Mouse (Mus musculus) forebrain, embryonic 14.5 days (tissue): ENCODE measurements around the gene Atpaf2. TPM values are rescaled to one million over a fixed set of nuclear protein-coding genes. Genes with fewer than 3 reads are reported as not detected.

ENCODE experiments used
- ATAC-seq: fragments of 200-750 bp; cut with Nextera tagmentation; 2 replicates; pipeline ENCODE4 v1.8.0; 2017; ENCODE audit warnings: mild to moderate bottlenecking, moderate library complexity
- DNase-seq: peaks from one replicate; pipeline ENCODE4 v3.0.0-alpha.2; 2015; ENCODE audit warnings: low spot score
- H3K27ac ChIP-seq: fragments of 300-500 bp; sonication (generic); 2 replicates; pipeline ENCODE4 v1.5.1; 2014; ENCODE audit warnings: low read depth, mild to moderate bottlenecking, control low read depth, low read length, moderate library complexity
- H3K27me3 ChIP-seq: fragments of 300-500 bp; sonication (generic); replicated peaks from 2 replicates; pipeline ENCODE4 v1.6.1; 2014; ENCODE audit warnings: low read length, control low read depth, mixed read lengths; ENCODE audit not compliant: control insufficient read depth, insufficient read depth
- H3K36me3 ChIP-seq: fragments of 300-500 bp; sonication (generic); 2 replicates; pipeline ENCODE4 v1.6.1; 2014; ENCODE audit warnings: low read length, control low read depth; ENCODE audit not compliant: control insufficient read depth, insufficient read depth
- H3K4me1 ChIP-seq: fragments of 300-500 bp; sonication (generic); 2 replicates; pipeline ENCODE4 v1.6.1; 2014; ENCODE audit warnings: antibody characterized with exemption, low read length, control low read depth; ENCODE audit not compliant: control insufficient read depth, insufficient read depth
- H3K4me2 ChIP-seq: fragments of 300-500 bp; sonication (generic); 2 replicates; pipeline ENCODE4 v1.6.1; 2014; ENCODE audit warnings: mild to moderate bottlenecking, control low read depth, low read length
- H3K4me3 ChIP-seq: fragments of 300-500 bp; sonication (generic); 2 replicates; pipeline ENCODE4 v1.5.1; 2014; ENCODE audit warnings: low read depth, low read length, control low read depth
- H3K9ac ChIP-seq: fragments of 300-500 bp; sonication (generic); 2 replicates; pipeline ENCODE4 v1.6.1; 2014; ENCODE audit warnings: mild to moderate bottlenecking, low read length, control low read depth, moderate library complexity
- H3K9me3 ChIP-seq: fragments of 300-500 bp; sonication (generic); replicated peaks from 2 replicates; pipeline ENCODE4 v1.6.1; 2016; ENCODE audit warnings: low read length, control low read depth, mixed read lengths; ENCODE audit not compliant: control insufficient read depth
- WGBS: fragments of 180-500 bp; shearing (Covaris S2); extraction: QIAGEN DNeasy Blood & Tissue Kit; methylation state at CpG from one replicate; pipeline ENCODE4 v1.1.7; 2014; 5-methylcytosine and 5-hydroxymethylcytosine counted together
- polyA plus RNA-seq: library from polyadenylated mRNA; unstranded; fragments of >200 nt; fragmentation: Nextera tagmentation; extraction: Ambion mirVana; gene quantifications from 2 replicates; pipeline ENCODE4 v1.2.1, GENCODE M21; 2014

The Atpaf2 gene
- polyA plus RNA-seq, 1 experiment from 2014 or later = 40.3 TPM

- peak overlapping the region; percentile 84 for H3K27ac ChIP-seq
- WGBS = 3% methylated on average over 16 of the region's 16 CpGs
- DNase-seq (peak; percentile 71), ATAC-seq (peak; percentile 75)
- H3K4me1 ChIP-seq = peaks cover 12% of the 10 kb centered on the region
- H3K4me2 ChIP-seq = peak overlapping the region; percentile 46
- peak overlapping the region; percentile 60 for H3K9ac ChIP-seq
- no peaks in the 10 kb centered on the region for H3K36me3 ChIP-seq
- H3K4me3 ChIP-seq = peak overlapping the region; percentile 16; the same call in 1 of the 2 replicates
- H3K27me3 ChIP-seq = no peaks in the 10 kb centered on the region
- H3K9me3 ChIP-seq = no peaks in the 10 kb centered on the region
These were observed 33.4 kb downstream of the Atpaf2 start for GRCm38 (mm10) chr11:60384762-60385421.

GRCm38 (mm10) chr11:60383518-60383917 lies 34.7 kb downstream of the Atpaf2 start:
- ATAC-seq = no peak
- no peaks in the 10 kb centered on the region for H3K27me3 ChIP-seq
- no peak overlapping the region for H3K27ac ChIP-seq
- no peaks in the 10 kb centered on the region for H3K36me3 ChIP-seq
- DNase-seq = no peak
- no peak overlapping the region for H3K4me3 ChIP-seq
- peaks cover 12% of the 10 kb centered on the region for H3K4me1 ChIP-seq
- H3K9ac ChIP-seq = no peak overlapping the region
- H3K9me3 ChIP-seq = no peaks in the 10 kb centered on the region
- 91% methylated on average over 6 of the region's 6 CpGs for WGBS
- no peak overlapping the region for H3K4me2 ChIP-seq

GRCm38 (mm10) chr11:60374481-60374880 lies 43.8 kb downstream of the Atpaf2 start:
- Histone ChIP-seq H3K36me3 (no peaks in the 10 kb centered on the region), H3K27ac (no peak overlapping the region), H3K27me3 (no peaks in the 10 kb centered on the region), H3K9me3 (no peaks in the 10 kb centered on the region), H3K9ac (no peak overlapping the region), H3K4me3 (no peak overlapping the region), H3K4me2 (no peak overlapping the region), H3K4me1 (no peaks in the 10 kb centered on the region)
- ATAC-seq = no peak
- WGBS = 85% methylated on average over 6 of the region's 6 CpGs
- DNase-seq = no peak

GRCm38 (mm10) chr11:60370431-60370830 lies 47.8 kb downstream of the Atpaf2 start:
- 87% methylated on average over 13 of the region's 13 CpGs for WGBS
- DNase-seq = no peak
- Histone ChIP-seq H3K27ac (no peak overlapping the region), H3K4me1 (no peaks in the 10 kb centered on the region), H3K4me2 (no peak overlapping the region), H3K27me3 (no peaks in the 10 kb centered on the region), H3K36me3 (no peaks in the 10 kb centered on the region), H3K9me3 (no peaks in the 10 kb centered on the region), H3K4me3 (no peak overlapping the region), H3K9ac (no peak overlapping the region)
- ATAC-seq = no peak

GRCm38 (mm10) chr11:60369448-60369847 lies 48.8 kb downstream of the Atpaf2 start:
- DNase-seq (no peak), ATAC-seq (no peak)
- Histone ChIP-seq H3K9ac (no peak overlapping the region), H3K27me3 (no peaks in the 10 kb centered on the region), H3K9me3 (no peaks in the 10 kb centered on the region), H3K4me2 (no peak overlapping the region), H3K4me3 (no peak overlapping the region), H3K27ac (no peak overlapping the region), H3K36me3 (no peaks in the 10 kb centered on the region), H3K4me1 (no peaks in the 10 kb centered on the region)
- 81% methylated on average over 4 of the region's 4 CpGs for WGBS

GRCm38 (mm10) chr11:60368909-60369308 lies 49.3 kb downstream of the Atpaf2 start:
- no peaks in the 10 kb centered on the region for H3K9me3 ChIP-seq
- no peak for DNase-seq
- no peak for ATAC-seq
- H3K4me1 ChIP-seq = no peaks in the 10 kb centered on the region
- H3K4me3 ChIP-seq = no peak overlapping the region
- no peak overlapping the region for H3K9ac ChIP-seq
- no peak overlapping the region for H3K4me2 ChIP-seq
- WGBS = 73% methylated on average over 4 of the region's 4 CpGs
- H3K36me3 ChIP-seq = no peaks in the 10 kb centered on the region
- no peak overlapping the region for H3K27ac ChIP-seq
- no peaks in the 10 kb centered on the region for H3K27me3 ChIP-seq

DNA sequence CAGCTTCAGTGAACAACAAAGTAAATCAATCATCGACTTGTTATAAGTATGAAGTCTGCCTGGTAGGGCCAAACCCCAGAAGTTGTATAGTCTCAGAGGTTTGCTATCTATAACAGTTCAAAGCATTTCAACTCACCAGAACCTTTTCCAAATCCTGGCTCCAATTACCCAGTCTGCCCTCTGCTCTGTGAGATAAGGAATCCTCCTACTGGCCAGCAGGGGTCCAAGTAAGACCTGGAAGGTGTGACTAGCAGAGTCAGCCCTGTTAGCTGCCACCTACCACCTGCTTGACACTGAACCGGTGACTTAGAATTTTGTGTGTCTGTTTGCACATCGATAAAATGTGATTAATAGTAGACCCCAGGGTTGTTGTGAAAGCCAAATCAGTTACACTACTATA lies 51.0 kb downstream of the Atpaf2 start:
- no peaks in the 10 kb centered on the region for H3K4me1 ChIP-seq
- no peak overlapping the region for H3K27ac ChIP-seq
- H3K27me3 ChIP-seq = no peaks in the 10 kb centered on the region
- no peak overlapping the region for H3K4me3 ChIP-seq
- H3K9me3 ChIP-seq = no peaks in the 10 kb centered on the region
- WGBS = 86% methylated on average over 3 of the region's 3 CpGs
- no peak overlapping the region for H3K9ac ChIP-seq
- DNase-seq (no peak), ATAC-seq (no peak)
- no peaks in the 10 kb centered on the region for H3K36me3 ChIP-seq
- no peak overlapping the region for H3K4me2 ChIP-seq

GRCm38 (mm10) chr11:60366239-60367019 lies 51.8 kb downstream of the Atpaf2 start:
- ATAC-seq (no peak), DNase-seq (no peak)
- Histone ChIP-seq H3K4me3 (no peak overlapping the region), H3K27me3 (no peaks in the 10 kb centered on the region), H3K9me3 (no peaks in the 10 kb centered on the region), H3K36me3 (no peaks in the 10 kb centered on the region), H3K4me1 (no peaks in the 10 kb centered on the region), H3K4me2 (no peak overlapping the region), H3K9ac (no peak overlapping the region), H3K27ac (no peak overlapping the region)
- WGBS = 45% methylated on average over 16 of the region's 16 CpGs

- no peaks in the 10 kb centered on the region for H3K9me3 ChIP-seq
- no peaks in the 10 kb centered on the region for H3K27me3 ChIP-seq
- H3K27ac ChIP-seq = no peak overlapping the region
- DNase-seq (no peak), ATAC-seq (no peak)
- no peak overlapping the region for H3K4me2 ChIP-seq
- WGBS = 75% methylated on average over 5 of the region's 5 CpGs
- H3K4me3 ChIP-seq = no peak overlapping the region
- H3K36me3 ChIP-seq = no peaks in the 10 kb centered on the region
- no peaks in the 10 kb centered on the region for H3K4me1 ChIP-seq
- H3K9ac ChIP-seq = no peak overlapping the region
These were observed 57.5 kb downstream of the Atpaf2 start for GRCm38 (mm10) chr11:60360631-60361201.
